Mouse (Mus musculus) left cerebral cortex, adult 9 months (tissue): ENCODE results near the gene Ceacam19.

Experiments used
- DNase-seq, 2 experiments: peaks; one replicate each; pipeline ENCODE4 v3.0.0; 2022; ENCODE audit warnings: low spot score in 2 of 2

Gene Ceacam19

DNA sequence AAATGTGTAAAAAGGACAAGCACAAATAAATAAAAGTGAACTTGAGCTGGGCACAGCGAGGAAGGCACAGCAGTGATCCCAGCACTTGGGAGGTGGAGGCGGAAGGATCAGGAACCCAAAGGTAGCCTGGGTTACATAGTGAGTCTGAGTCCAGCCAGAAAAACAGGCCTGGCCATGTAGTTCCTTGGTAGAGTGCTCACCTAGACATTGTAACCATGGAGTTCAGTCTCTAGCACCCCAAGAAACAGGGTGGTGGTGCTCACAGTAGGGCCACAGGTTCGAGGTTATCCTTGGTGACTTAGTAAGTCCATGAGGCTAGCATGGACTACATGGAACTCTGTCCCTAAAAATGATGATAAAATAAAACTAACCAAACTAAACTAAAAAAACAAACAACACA lies 46.8 kb downstream of the Ceacam19 start:
- DNase-seq, result no peak

DNA sequence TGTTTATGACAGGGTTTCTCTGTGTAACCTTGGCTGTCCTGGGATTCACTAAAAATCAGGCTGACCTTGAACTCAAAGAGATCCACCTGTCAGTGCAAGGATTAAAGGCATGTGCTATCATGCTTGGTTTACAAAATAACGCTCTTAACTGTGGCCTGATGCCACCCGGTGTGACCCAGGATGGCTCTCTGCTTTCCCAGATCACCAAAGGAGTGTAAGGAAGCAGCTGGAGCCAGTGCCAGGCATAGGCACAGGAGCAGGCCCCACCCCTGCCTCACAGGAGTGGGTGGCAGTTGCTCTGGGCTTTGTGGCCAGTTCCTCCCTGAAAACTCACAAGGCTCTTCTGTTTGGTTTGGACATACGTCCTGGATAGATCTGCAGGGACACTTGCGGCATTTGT lies 47.4 kb downstream of the Ceacam19 start:
- DNase-seq, result no peak

DNA sequence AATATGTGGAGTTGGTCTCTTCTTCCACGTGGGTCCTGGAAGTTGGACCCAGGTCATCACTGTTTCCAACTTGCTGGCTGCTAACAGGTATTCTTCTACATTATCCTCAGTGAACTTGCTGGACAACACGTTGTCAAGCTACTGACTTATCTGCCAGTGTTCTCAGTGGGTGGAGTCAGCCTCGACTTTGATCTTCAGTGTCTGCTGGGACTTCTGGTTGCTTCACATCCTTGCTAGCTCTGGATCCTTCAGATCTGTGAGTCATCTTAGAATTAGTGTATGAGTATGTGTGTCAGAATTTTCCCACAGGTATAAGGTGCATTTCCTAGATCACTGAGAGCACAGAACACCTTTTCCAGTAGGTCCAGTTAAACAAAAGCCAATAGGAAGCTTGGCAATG lies 50.9 kb downstream of the Ceacam19 start:
- DNase-seq, result no peak

DNA sequence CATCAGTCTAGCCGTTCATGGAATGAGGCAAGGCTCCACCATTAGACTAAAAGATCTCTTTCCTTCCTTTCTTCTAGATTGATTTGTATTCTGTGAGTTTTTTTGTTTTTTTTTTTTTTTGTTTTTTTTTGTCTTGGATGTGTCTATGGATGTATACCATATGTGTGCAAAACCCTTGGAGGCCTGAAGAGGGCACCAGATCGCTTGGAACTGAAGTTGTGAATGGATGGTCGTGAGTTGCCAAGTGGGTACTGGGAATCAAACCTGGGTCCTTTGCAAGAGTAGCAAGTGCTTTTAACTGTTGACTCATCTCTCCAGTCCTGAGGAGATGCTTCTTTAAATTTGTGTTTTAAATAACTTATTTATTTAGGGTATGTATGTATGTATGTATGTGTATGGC lies 53.7 kb downstream of the Ceacam19 start:
- no peak for DNase-seq

GRCm38 (mm10) chr7:19831837-19832236 lies 55.9 kb downstream of the Ceacam19 start:
- DNase-seq, result no peak

- DNase-seq, result peak in 1 of 2 experiments; percentile 56
These were observed 57.0 kb downstream of the Ceacam19 start for GRCm38 (mm10) chr7:19830682-19831156.

DNA sequence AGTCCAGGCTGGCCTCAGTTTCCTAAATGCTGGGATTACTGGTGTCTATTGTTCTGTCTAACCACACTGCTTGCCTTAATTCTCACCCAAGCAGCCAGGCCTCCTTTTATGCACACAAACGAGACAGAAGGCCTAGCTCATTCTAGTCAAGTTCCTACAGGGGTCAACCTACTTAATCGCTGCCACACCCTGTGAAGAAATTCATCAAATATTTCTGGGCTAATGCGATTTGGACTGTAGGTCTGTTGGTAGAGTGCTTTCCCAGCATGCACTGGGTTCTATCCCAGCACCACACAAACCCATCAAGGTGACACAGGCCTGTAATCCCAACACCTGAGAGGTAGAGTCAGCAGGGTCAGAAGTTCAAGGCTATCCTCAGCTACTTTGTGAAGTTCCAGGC lies 58.1 kb downstream of the Ceacam19 start:
- no peak for DNase-seq

DNA sequence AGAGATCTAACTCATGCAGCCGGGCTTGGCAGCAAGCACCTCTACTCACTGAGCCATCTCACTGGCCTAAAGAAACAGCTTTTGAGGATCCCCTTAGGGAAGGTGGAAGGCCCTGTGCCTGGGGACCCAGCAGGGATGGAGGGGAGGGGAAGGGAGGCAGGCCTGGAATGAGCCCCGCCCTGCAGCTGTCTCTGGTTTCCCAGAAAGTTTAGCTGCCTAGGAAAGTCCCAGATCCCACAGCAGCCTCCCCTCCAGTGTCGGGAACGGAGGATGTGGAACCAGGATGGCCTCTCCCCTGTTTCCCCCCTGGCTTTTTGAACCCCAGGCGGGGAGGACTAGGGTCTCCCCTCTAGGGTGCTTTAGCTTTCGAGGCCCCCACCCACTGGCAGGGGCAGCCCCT lies 61.0 kb downstream of the Ceacam19 start:
- no peak for DNase-seq
